Mouse (Mus musculus) urinary bladder, postnatal 36 days (tissue): ENCODE data around the gene Sycp3.
"Not testable (repeated sequence)": the region's sequence is repeated elsewhere in the genome, so short reads cannot be mapped to it uniquely, and the experiment has no call there.

Source experiments
- DNase-seq, 2 experiments: peaks; one replicate each; pipeline ENCODE4 v3.0.0; 2022; ENCODE audit warnings: low spot score in 2 of 2, mixed read lengths in 1 of 2

The Sycp3 gene

DNA sequence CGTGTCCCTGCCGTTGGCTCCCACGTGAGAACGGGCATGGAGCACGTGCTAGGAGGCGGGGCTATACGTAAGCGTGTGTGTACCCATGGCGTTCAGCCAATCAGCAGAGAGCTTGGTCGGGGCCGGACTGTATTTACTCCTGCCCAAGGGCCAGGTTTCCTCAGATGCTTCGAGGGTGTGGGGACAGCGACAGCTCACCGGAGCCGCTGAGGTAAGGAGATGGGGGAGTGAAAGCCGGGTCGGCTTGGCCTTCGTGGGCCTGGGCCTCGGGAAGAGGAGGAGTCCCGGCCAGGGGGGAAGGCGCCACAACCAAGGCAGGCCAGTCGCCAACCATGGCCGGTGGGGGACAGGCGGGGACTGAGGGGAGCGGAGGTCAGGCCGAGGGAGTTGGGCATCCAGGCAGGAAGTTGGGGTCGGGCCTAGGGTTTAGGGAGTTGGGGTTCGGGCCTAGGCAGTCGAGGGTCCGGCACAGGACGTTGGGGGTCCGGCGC lies at the start of gene Sycp3:
TSS of gene Sycp3 (plus strand) at position 68 of the 491 bp plus-strand sequence.
- DNase-seq, result no peak

DNA sequence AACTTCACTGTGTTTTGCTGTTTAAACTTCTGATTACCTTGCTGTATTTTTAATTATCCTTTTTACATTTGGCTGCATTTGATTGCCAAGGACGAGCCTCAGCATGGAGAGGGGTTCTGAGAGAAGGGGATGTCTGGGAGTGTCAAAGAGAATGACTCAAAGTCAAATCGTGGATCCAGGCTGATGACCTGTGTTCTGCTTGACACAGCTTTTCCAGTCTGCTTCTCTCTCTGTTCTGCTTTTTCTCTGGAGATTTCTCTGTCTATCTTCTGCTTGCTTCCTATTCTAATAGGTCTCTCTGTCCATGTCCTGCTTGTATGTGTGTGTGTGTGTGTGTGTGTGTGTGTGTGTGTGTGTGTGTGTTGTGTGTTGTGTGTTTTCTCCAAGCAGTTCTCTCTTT lies 49.6 kb upstream of the Sycp3 start:
- no peak for DNase-seq

DNA sequence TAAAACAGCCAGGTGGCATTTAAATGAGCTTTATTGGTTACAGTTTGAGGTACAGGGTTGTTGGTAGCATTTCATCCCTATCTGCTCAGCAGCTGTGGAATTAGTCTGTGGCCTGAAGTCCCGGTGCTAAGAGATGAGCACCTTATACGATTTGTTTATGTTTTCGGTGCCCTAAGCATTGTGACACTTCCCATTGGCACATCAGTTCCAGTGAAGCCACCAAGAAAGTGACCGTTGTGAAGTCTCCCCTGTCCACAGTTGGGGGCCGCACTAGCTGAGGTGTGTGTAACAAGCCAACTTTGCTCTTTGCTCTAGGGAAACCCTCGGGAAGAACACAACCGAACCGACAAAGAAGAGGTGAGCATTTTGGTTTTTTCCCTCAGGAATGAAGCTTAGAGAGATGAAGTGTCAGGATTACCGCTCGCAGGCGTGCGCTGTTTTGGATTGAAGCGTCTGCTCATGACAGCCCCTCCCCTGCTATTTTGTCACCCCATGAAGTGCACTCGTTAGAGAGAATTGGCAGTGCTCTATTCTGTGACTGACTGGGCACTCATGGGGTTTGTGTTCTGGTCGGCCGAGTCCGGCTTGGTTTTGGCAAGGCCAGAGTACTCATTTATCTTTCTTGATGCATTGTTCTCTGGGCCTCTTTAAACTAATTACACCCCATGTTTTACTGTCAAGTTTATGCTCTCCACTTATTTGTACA lies 46.9 kb upstream of the Sycp3 start:
- DNase-seq, result no peak

DNA sequence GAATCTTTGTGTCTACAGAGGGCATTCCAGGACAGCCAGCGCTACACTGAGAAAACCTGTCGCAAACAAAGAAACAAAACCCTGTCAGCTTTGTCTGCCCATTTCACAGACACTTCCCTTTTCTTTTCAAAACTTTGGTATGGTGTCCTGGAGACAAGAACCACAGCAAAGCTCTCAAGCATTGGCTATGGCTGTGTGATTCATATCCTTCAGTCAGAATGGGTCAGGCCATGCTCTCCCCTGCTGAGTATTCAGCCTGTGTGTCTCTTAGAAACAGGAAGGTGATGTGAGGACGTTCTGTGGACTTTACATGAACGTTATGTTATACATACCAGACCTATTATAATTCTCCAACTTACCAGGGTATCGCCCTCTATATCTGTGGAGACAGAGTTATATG lies 41.7 kb upstream of the Sycp3 start:
- DNase-seq, result no peak

GRCm38 (mm10) chr10:88420141-88420541 lies 39.2 kb upstream of the Sycp3 start:
- DNase-seq, result no peak

DNA sequence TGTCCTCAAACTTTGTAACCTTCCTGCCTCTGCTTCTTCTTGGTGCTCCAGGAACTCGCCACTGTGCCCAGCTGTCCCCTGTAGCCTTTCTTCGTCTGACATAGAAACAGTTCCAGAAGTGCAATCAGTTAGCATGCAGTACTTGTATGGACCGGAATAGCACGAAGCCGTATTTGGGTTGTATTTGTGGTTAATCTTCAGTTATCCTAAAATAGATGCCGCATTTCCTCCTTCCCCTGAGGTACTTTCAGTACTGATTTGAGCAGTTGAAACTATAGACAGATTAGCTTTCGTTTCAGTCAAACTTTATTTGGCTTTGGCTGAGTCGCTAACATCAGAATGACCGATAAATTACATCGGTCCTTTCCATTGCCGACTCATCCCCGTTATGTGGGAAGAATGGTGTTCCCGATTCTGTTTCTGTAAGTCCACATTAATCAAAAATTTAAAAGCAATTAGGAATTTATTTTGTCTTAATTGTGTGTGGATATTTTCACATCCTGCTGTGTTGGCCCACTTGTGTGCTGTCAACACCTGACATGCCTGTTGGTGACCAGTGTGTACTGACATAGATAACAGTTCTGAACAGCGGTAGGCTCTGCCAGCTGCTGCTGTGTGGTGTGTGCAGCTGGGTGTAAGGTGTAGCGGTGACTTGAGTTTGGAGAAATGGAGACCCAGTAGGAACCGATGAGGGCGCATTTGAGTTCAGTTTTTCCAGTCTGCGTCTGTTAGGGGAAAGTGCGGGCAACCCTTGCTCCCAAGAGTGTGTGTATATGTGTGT lies 38.5 kb upstream of the Sycp3 start:
- no peak for DNase-seq

DNA sequence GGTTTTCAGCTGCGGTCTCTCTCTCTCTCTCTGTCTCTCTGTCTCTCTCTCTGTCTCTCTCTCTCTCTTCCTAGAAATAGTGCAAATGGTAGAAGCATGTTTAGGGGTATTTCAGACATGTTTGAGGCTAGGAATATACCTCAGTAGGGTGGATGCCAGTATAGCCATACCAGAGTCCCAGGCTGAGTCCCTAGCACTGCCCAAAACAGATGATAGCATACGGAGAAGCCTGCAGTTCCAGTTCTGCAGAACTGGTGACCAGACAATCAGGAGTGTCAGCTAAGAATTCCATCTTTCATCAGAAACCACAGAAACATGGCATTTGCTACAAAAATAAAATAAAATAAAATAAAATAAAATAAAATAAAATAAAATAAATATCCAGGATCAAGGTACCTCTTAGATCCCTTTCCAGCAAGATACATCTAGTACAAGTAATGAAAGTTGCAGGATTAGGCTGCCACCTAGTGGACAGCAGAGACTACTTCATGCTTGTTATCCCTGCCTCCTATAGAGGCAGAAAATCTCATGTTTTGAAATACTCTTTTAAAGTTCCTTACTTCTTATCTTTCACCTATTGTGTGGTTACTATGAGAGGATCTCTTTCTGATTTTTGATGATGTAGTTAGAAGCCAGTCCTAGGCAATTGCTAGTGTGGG lies 33.1 kb upstream of the Sycp3 start:
- DNase-seq, result peak; percentile 8 to 38

DNA sequence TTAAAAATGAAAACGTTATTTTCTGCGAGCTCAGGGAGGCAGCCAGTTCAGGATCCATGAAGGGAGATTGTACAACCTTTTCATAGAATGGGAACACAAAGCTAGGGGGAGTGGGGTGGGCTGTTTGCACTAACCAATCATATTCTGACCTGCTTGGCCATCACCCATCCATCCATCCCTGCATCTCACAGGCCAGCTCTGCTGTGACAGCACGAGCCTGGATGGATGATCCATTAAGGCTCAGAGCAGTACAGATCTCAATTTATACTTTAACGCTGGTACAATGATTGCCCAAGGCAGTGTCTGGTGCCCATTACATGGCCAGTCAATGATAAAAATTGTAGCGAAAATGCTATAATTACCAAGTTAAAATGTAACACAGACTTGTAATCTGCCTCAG lies 32.5 kb upstream of the Sycp3 start:
- DNase-seq, result no peak

DNA sequence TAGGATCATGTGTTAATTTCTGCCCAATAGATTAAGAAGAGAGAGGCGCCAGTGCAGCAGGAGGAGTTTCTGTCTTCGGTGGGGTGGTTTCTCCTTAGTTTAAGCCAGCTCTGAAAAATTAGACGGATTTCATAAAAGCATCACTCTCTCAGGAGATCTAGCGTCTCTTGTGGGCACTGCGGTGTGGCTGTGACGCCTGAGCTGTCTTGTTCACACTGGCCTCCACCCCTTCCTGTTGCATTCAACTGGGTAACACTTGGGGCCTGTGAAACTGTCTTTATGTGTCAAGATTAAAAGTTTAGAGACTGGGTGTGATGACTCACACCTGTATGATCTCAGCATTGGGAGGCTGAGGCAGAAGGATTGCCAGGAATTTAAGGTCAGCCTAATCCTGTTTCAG lies 31.4 kb upstream of the Sycp3 start:
- DNase-seq, result no peak

DNA sequence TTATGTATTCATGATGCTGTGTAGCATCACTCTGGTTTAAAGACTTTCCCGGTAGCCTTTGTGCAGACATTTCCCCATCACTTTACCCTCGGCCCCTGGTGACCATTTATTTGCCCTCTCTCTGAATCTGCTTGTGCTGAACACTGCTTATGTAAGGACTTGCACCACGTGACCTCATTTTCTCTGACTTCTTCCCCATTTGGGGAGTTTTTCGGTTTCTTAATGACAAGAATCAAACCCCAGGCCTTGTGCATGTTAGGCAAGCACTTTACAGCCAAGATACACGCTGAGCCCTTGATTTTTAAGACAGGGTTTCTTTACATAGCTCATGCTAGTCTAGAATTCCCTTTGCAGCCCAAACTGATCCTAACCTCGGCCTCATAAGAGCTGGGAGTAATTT lies 18.1 kb upstream of the Sycp3 start:
- DNase-seq, result peak in 1 of 2 experiments; percentile 14

DNA sequence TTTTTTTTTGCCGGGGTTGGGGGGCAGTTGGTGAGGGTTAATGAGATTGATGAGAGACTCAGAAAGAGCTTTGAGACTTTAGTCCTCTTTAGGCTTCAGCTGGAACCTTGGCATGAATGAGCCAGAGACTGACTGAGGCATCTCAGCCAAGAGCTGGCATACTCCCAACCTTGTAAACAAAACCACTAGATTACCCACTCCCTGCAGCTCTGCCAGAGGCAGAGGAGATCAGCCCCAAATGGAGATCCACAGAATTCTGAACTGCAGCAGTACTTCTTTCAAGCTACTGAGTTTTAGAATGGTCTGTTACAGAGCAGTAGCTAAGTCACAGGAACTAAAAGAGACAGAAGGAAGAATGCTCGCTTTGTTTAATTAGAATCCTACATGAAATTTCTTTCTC lies 8.1 kb upstream of the Sycp3 start:
- DNase-seq, result peak in 1 of 2 experiments; percentile 45

- no peak for DNase-seq
Measured at GRCm38 (mm10) chr10:88451990-88452389, 7.4 kb upstream of the Sycp3 start.

GRCm38 (mm10) chr10:88457816-88458215 lies 1.6 kb upstream of the Sycp3 start:
- no peak for DNase-seq

- no peak for DNase-seq
Measured at GRCm38 (mm10) chr10:88460122-88460820, 902 bp downstream of the Sycp3 start.

DNA sequence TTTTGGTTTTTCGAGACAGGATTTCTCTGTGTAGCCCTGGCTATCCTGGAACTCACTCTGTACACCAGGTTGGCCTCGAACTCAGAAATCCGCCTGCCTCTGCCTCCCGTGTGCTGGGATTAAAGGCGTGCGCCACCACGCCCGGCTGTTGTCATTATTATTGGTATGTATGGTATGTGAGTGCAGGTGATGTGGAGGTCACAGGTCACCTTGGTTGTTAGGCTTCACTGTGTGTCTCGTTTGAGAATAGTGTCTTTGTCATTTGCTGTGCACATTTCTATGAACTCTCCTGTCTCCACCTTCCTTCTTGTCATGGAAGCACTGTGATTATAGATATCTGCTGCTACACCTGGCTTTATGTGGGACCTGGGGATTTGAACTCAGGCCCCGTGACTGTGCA lies 23.5 kb downstream of the Sycp3 start:
- not testable (repeated sequence) for DNase-seq

GRCm38 (mm10) chr10:88488629-88489028 lies 29.3 kb downstream of the Sycp3 start:
- no peak for DNase-seq

DNA sequence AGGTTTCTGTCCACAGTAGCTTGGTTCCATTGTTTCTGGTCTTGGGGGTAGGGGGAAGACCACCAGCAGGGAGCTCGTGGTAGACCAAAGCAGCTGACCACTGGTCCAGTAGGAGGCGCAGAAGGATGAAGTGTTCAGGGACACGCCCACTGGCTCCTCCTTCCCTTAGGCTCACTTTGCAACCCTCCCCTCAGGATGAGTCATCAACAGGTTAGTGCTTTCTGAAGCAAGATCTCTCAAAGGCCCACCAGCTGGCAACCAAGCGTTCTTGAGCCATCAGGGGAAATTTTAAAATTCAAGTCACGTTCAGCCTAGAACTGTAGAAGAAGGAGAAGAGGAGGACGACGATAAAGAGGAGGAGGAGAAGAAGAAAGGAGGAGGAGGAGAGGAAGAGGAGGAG lies 32.3 kb downstream of the Sycp3 start:
- DNase-seq, result no peak

- no peak for DNase-seq
Measured at GRCm38 (mm10) chr10:88492658-88493057, 33.3 kb downstream of the Sycp3 start.

DNA sequence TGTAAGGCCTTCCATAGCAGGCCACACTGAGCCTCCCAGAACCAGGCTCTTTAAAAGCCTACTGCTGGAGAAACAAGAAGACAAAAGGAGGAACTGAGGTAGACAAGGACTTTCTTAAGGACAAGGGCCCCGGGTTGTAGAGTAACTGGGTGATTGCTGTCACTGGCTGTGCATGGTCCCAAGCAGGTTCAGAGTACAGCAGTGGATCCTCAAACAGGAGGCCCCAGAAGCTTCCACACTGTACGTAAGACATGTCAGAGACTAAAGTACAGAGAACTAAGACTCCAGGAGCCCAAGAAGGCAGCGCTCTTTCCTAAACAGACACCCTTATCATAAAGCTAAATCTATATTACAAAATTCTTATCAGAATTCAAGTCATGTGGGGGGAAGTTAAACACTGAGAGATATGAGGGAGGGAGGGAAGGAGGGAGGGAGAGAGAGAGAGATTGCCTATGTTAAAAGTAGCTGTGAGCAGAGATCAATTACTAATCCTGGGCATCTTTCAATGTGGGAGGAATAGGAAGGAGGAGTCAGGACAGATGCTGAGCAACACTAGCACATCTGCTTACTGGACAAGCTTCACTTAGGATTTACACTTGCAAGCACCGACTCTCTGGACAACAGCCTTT lies 35.7 kb downstream of the Sycp3 start:
- DNase-seq, result no peak

GRCm38 (mm10) chr10:88496864-88497564 lies 37.6 kb downstream of the Sycp3 start:
- no peak for DNase-seq

- DNase-seq, result no peak
Measured at GRCm38 (mm10) chr10:88499993-88500392, 40.6 kb downstream of the Sycp3 start.
